Mouse (Mus musculus) gastrocnemius, postnatal 25 days (tissue): ENCODE measurements around the gene Car5a. TPM values are rescaled to one million over a fixed set of nuclear protein-coding genes. Genes with fewer than 3 reads are reported as not detected.

Experiments
- DNase-seq: peaks from one replicate; pipeline ENCODE4 v3.0.0; 2022
- total RNA-seq, 2 experiments: library from RNA; stranded (reverse); gene quantifications; 1 replicate in 1 of 2; 2 replicates in 1 of 2; pipeline ENCODE4 v1.2.3; 2021

Car5a gene
- total RNA-seq, 2 experiments from 2014 or later = not detected

DNA sequence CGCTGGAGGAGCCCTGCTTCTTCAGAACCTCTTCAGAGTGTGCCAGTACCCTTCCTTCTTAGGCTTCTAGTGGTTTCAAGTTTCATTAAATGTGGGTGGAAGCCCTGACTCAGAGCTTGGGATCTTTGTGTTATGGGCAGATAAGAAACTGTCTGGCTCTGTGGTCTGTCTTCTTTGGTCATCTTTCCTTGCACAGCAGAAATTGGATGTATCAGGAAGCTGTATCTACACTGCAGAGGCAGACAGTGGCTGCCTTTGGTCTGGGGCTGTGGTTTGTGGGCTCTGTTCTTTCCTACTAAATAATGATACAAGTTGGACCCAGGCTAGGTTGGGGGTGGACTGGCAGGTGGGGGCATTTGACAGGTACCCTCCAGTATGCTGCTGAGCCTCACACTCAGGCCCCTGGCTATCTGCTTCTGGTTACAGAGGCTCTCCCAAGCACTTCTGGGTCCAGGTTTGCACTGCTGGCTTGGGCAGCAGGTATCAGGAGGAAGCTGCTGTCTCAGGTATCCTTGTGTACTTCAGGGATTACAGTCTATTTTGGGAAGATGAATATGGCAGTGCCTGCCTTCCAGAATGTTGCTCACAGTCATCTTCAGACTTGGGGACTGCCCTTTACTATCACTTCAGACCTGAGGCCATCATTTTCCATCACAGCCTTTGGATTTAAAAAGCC, 11.3 kb upstream of the Car5a start:
- peak; percentile 47 for DNase-seq

DNA sequence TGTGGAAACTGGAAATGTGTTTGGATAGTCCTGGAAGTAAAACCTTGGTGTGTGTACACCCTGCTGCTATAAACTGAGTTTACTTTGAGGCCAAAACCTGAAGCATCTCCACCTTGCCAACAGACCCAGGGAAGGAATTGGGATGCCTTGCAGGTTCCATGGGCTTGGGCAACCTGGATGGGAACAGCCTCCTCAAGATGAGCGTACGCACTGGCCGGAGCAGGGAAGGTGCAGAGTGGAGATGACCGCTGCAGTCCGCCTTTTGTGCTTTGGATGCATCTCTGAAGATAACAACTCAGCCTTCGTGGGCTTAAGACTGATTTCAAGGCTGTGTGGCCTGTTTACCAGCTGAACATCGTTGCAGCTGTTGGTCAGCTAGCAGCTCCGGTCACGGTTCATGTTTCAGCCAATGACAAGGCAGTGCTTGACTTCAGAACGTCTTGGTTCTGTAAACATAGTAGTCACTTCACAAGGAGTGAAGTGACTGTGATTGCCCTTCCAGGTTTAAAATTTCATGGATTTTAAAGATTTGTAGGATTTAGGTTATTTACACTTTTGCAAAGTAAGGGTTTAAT, 10.4 kb upstream of the Car5a start:
- DNase-seq = no peak

DNA sequence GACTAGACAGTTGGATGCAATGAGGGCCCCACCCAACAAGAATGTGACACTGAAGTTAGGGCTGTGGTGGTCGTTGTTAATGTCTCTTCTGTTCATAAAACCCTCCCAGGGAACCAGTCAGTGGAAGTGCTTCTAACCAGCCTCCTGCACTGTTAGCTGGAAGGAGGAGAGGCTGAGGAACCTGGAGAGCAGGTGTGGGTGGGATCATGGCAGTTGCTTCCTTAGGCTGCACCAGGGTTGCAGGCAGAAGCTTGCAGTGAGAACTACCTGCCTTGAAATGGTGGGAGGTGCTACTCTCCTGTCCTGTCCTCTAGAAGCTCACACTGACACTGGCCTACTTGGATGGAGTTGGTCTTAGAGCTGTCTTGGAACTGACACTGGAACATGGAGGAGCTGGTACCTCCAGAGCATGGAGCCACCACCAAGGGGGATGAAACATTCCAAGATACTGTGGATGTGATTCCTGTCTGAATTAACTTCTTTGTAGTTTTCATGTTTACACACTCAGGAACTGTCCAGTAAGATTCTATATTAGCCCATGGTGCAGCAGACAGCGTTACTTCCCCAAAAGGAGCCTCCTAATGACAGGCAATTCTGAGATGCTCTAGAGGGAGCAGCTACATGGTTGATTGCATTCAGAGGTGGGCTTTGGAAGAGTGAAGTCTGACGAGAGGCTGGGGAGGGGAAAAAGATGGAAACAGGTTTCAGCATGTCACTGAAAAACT, 9.3 kb upstream of the Car5a start:
- no peak for DNase-seq

DNA sequence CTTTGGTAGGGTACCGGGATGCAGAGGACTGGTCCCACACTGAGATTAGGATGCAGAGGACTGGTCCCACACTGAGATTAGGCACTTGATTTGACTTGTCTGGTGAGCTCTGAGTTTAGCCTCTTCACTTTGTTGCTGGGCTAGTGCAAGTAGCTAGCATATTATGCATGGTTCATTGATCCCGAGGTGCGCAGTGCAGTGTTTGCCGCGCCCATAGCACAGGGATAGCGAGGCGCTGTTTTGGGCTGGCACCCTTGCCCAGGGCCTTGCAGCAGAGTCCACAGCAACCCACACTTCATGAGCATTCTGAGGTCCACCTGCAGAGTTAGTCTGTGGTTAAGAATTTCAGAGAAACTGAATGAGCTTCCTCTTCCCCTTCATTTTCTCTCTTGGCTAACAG, 8.1 kb upstream of the Car5a start:
- DNase-seq = no peak

DNA sequence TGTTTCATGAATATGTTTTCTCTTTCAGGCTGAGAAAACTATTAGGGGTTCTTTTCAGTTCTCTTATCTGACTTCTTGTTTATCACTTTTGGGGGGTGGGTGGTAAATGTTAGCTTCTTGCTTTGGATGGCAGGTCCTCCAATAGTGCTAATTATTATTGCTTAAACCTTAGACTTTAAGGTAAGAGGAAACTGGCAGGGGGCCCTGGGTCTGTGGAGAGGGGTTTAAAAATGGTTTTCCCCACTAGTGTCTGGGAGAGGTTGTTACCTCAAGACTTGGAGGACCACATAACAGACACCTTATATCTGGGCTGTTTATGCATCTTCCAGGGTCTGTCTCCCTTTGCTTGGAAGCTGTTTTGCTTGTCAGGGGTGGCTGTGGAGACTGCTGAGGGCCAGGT, 7.4 kb upstream of the Car5a start:
- no peak for DNase-seq

DNA sequence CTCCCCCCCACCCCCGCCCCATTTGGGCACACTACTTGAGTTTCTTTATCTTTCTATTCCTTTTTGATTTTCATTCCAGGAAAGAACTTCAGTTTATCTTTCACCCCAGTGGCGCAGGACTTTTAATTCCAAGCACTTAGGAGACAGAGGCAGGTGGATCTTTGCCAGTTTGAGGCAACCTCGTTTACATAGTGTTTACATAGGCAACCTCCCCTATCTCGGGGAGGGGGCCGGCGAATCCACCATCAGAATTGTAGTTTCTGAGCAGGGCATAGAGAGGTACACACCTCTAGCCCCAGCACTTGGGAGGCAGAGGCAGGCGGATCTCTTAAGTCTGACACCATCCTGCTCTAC, 6.9 kb upstream of the Car5a start:
- no peak for DNase-seq

DNA sequence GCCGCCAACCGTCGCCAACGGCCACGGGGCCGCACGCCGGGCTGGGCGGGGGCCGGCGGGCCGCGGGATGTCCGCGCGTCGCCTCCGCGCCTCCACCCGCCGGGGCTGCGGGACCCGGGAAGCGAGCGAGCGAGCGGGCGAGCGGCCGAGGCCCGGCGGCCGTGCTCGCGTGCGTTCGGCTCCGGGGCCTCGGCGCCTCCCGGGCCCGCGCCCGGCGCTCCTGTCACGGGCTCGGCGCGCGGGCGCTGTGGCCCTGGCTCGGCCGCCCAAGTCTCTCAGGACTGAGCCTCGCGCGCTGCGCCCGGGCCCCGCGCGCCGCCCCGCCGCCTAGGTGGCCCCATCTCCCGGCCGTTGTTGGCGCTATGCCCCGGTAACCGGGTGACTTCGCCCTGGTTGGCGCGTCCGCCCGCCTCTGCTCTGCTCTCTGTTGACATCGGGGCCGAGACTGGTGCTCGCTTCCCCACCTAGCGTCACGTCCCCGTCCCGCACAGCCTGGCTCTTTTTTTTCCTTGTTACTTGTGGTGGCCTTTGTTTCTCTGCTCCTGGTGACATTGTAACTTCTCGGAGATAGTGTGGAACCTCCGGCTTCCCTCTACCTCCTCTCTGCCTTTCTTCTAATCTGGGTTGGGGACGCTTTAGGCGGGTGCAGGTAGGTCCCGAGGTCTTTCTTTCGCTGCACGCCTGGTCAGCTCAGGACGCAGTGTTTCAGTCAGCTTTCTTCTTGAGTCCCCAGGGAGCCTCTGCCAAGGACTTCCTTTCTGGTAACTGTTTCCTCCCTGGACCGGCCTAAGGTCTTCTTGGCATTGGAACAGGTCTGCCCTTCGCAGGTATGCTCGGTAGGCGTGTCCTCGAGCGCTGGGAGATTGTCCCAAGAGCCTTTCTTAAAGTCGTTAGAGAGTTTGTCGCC, 6.3 kb upstream of the Car5a start:
- peak; percentile 76 for DNase-seq

DNA sequence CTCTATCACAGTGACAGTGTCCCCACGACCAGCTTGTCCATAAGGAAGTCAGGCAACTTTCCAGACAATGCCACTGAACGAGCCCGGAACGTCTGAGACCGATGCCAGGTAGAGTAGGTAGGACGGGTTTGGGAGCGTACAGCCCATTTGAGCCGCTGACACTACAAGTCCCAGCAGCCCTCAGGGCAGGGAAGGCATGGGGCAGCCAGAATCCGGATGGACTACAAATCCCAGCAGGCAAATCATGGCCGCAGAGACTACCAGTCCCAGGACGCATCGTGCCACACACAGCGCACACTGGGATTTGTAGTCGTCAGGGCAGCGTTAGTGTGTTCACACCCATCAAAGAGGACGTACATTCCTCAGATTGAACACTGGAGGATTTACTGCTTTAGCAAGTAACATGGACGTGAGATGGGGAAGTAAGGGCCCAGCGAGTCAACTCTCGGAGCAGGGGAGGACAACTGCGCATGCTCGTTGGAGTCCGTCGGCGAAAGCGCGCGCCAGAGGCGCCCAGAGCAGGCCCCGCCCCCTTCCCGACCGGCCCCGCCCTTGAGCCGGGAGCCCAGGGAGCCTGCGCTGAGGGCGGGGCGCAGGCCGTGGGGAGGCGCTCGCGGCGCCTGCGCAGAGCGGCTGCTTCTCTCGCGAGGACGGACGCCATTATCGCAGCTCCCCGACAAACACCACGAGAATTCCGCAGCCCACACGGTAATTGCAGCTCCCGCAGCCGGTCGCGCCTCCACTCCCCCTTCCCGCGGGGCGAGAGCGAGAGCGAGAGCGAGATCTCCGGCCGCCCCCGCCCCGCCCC, 5.4 kb upstream of the Car5a start:
- peak; percentile 98 for DNase-seq

DNA sequence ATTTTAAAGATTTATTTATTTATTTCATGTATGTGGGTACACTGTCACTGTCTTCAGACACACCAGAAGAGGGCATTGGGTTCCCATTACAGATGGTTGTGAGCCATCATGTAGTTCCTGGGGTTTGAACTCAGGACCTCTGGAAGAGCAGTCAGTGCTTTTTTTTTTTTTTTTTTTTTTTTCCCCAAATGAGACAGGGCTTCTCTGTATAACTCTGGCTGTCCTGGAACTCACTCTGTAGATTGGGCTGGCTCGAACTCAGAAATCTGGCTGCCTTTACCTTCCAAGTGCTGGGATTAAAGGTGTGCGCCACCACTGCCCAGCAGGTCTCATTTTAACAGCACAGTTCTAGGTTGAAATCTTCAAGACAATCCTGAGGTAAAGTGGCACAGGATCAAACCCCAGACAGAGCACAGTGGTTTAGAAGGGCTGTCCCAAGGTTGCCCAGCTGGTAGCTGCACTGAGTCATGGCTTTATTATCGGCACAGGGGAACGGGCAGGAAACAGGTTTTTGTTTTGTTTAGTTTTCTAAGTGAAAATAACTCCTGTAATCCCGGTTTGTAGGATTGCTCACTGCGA, 4.6 kb upstream of the Car5a start, which contains the start of gene Banp:
Banp (plus strand) TSS at position 529 of the 579 bp plus-strand sequence.
- no peak for DNase-seq

DNA sequence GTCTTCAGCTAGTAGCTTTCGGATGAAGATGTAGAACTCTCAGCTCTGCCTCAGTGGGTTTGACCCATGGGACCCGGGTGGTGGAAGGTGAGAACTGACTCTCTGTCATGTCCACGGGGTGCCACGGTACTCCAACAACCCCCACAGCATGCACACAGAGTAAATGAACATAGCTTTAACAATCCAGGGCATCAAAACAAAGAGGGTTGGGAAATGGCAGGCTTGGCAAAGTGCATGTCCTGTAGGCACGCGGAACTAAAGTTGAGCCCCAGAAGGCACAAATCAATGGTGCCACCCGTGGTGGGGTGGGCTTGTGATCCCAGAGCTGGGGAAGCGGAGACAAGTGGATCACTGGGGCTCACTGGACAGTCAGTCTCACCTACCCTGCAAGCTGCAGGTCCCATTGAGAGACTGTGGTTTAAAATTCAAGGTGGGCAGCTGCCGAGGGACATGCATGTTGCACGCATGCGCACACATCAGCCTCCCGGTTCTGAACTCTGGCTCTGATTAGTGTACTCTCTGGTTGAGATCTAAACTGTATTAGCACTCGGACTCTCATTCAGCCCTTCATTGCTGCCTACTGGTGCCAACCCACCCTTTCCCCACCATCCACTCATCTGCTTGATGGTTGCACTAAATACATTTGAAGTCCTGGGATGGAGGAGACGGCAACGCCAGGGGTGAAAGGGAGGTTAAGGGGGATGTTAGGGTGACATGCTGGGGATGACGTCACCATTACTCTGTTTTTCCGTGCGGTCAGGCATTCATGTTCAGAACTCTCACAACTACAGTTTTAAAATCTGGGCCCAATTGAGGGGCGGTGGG, 3.8 kb upstream of the Car5a start:
- DNase-seq = no peak

DNA sequence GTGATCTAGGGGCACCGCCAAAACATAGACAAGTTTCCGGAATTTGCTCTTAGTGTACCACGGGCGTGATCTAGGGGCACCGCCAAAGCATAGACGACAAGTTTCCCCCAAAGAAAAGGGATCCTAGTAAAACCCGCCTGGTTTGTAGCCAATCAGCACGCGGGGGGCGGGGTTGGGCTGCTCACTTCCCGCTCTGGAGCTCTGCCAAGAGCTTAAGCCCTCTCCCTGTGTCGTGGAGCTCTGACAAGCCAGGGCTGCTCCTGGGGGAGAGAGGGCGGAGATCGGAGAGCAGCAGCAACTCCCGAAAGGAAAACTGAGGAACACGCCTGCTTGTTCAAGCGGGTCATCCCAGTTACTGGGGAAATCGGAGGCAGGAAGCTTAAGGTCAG, 3.0 kb upstream of the Car5a start:
- peak; percentile 87 for DNase-seq

DNA sequence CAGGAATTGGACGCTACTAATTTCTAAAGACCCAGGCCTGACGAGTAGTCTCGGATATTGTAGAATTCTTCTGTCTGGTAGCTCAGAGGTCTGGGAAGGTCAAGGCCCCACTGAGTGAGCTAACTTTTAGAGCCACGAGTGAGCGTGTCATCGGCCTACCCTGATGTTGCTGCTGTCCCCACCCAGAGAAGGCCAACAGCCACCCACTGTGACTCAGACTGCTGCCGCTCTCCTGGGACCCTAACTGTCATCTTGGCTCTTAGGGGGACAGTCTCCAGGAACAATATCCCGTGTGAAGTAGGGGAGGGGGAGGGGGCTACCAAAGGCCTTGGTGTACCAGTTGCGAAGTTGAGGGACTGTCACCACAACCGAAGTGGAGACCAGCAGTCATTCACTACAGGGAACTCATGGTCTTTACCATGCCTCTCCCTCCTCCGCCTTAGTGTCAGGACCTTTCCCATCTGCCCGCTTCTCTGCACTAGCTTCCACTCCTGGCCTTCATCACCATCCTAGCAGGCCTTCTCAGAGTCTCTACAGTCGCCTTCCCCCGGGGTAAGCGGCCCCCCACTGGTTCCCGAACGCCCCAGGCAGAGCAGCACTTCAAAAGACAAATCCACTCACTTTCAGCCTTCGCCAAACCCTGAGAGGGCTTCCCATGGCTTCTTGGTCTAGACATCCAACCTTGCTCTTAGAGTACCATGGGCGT, 2.5 kb upstream of the Car5a start:
- DNase-seq = no peak

DNA sequence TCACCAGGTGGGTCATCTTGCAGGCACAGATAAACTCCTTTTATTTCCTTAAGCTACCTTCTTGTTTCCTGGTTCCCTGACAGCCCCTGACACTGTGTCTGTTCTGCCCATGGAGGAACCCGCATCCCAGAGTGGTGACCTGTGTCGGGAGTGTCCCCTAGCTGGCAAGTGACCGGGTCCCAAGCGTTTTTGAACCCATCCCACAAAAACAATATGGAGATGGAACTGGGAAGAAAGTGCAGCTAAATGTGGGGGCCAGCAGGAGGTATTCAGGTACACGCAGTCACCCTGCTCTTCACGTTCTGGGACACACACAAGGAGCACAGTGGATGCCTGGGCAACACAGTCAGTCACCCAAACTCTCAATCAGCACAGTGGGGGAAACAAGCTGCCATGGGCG, 1.6 kb upstream of the Car5a start:
- DNase-seq = no peak

DNA sequence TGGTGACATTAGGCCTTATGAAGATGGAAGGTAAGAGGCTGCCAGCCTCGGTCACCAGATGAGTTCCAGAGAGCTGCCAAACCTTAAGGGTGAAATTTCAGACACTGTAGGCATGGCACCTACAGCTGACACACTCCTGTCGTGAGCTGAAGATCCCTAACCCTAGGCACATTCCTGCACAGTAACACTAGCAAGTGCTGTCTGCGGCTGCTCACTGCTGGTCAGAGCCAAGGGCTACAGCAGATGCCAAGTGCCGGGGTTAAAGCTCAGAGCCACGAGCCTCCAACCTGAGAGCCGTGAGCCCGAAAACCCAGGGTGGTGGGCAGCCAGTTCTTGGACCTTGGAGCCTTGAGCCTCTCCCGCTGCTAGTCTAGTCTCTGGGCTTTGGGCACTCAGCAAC, 988 bp downstream of the Car5a start:
- peak; percentile 68 for DNase-seq

DNA sequence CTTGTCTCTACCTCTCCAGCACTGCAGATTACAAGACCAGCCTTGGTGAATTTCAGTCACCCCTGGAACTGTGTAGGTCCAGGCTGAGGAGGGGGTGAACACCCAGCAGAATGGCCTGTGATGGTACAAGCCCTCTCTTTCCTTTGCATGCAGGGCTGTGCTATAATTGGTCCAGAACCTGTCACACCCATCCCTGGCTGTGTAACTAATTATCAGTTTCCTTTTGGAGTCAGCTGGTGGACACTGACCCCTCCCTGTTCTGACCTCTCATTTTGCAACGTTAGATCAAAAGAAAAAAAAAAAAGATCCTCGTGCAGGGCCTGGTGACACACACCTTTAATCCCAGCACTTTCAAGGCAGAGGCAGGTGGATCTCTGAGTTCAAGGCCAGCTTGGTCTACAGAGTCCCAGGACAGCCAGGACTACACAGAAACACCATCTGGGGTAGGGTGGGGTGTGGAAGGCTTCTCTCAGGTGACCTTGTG, 1.6 kb downstream of the Car5a start:
- no peak for DNase-seq

DNA sequence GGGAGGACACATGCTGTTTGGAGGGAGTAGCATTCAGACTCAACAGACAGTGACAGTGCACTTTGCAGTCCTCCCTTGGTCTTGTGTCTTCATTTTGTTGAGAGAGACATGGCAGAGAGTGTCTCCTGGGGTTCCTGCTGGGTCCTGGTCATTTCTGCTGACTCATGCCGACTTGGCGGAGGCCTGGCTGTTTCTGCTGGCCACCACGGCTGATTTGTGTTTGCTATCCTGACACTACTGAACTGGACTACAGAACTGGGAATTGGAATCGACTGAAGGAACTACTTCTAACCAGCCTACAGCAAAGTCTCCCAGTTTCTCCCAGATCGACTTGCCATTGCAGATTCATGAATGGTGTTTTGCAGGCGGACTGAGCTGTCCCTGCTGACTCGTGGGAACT, 6.0 kb downstream of the Car5a start:
- no peak for DNase-seq

DNA sequence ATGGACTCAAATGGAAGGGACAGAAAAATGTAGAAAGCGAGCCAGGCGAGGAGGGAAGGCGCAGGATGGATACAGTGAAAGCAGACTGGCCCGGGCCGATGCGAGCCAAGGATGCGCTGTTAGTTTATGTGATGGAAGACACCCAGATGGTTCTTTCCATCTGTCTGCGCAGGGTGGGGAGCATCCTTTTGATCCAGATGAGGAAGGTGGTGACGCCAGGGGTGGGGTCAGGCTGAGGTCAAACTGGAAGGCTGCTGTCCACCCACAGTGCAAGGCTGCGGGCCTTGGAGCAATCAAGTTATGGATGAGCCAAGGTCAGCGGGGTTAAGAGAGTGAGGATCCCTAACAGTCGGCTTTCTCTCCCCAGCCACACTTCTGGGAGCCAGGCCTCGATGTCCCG, 8.3 kb downstream of the Car5a start:
- DNase-seq = peak; percentile 75

DNA sequence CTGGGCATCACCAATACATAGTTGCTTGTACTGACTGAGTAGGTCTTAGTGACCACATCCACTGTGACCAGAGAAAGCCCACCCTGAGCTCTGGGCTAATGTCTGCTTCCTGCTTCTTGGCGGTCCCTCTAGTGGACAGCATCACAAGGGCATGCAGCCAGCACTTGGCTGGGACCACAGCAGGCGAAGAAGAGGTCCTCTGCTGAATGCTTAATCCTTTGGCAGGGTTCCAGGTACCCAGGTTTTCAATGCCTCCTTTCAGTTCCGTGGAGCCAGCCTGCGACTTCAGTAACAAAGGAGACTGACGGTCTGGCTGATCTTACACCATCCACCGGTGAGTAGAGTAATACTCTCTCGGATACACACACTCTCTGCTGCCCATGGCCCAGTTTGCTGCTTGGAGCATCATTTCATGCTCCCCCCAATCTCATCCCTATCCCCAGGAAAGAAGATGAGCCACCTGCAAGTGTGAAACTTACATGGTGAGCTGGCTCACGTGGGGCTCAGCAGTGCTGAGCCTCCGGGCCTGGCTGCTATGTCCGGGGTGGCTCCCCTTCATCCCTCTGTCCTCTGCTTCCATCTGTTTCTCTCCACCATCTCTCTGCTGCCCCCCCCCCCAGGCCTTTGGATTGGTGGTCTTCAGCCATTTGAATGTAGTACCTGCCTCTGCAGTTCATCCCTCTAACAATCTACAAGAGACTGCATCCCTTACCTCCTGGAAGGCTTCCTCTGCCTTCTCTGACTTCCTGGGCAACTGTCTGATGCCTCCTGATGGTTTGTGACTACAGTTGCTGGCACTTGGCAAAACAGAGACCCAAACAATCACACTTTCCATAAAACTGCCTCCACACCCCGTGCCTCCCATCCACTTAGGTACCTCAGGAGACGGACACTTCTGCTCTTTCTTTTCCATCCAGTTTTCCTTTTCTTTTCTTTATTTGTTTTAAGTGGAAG, 9.1 kb downstream of the Car5a start:
- DNase-seq = no peak
